16 mouse cellular contexts compared by ENCODE assay signal in the genomic region with DNA sequence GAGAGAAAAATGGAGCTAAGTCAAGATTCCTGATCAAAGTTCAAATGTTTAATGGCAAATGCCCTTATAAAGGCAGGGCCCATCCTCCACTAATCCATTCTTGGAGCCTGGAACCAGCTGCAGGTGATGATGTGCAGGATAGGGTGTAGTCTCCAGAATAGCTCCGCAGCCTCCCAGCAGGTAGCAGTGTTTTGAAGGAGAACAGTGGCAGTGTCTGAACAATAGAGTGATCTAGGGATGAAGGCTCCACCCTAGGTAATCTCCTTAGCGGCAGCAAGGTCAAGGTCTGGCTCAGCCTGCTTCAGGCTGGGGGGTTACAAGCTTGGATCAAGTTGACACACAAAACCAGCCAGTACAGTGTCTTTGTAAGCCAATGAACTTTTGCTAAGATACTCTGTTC.
"Had no signal": no experiment of that assay in that cellular context is flagged by ENCODE, and none has a peak within 500 bp of the region (broad histone marks: within the 10 kb centered on the region; RNA-seq: fewer than 3 reads in every experiment).

No protein-coding gene starts in this region.

- H3K36me3 ChIP-seq: midbrain, embryonic 10.5 days; midbrain, embryonic 12.5 days; neural tube, embryonic 13.5 days; neural tube, embryonic 15.5 days; stomach, embryonic 15.5 days had no signal

- H3K9ac ChIP-seq: liver, postnatal 0 days; lung, embryonic 14.5 days; midbrain, embryonic 12.5 days; neural tube, embryonic 13.5 days; neural tube, embryonic 15.5 days; stomach, embryonic 15.5 days had no signal

- H3K9me3 ChIP-seq: midbrain, embryonic 10.5 days; midbrain, embryonic 12.5 days; neural tube, embryonic 13.5 days; neural tube, embryonic 15.5 days; stomach, embryonic 15.5 days had no signal

- H3K27me3 ChIP-seq: midbrain, embryonic 12.5 days; neural tube, embryonic 13.5 days; neural tube, embryonic 15.5 days; stomach, embryonic 15.5 days had no signal

- H3K4me1 ChIP-seq: midbrain, embryonic 12.5 days; neural tube, embryonic 13.5 days; neural tube, embryonic 15.5 days; stomach, embryonic 15.5 days had no signal

- H3K27ac ChIP-seq: midbrain, embryonic 10.5 days; midbrain, embryonic 12.5 days; neural tube, embryonic 13.5 days; neural tube, embryonic 15.5 days; stomach, embryonic 15.5 days; stomach, postnatal 0 days had no signal

- H3K4me3 ChIP-seq: midbrain, embryonic 10.5 days; midbrain, embryonic 12.5 days; myocyte; neural tube, embryonic 13.5 days; neural tube, embryonic 15.5 days; stomach, embryonic 15.5 days had no signal

- DNase-seq: liver, postnatal 0 days; lung, embryonic 14.5 days; lung, postnatal 10 days; lung, postnatal 4 days; midbrain, embryonic 14.5 days; right cerebral cortex, postnatal 14 days; thymus, adult 2 months; thymus, postnatal 25 days; thymus, postnatal 4 days had no signal
